Mouse (Mus musculus): ENCODE results near the gene Apoe.

- TF ChIP-seq CTCF (IDR thresholded peaks at IDR 0.05; ENCODE audit: extremely low read depth, insufficient read depth, low read length) (no peak), POLR2A (IDR thresholded peaks at IDR 0.05; ENCODE audit: extremely low read depth, insufficient read depth, low read length) (no peak)
Measured at GRCm38 (mm10) chr7:19688611-19689010, 10.4 kb downstream of the Apoe start.
